Mouse (Mus musculus): ENCODE results near the gene Olfr460.
"Not testable (repeated sequence)": the region's sequence is repeated elsewhere in the genome, so short reads cannot be mapped to it uniquely, and the experiment has no call there.

Olfr460 gene

GRCm38 (mm10) chr6:40569187-40569586, at the start of gene Olfr460:
Gene Olfr460, plus strand, starts transcription at chr6:40569487.
- no peak for DNase-seq

- DNase-seq, result no peak
These were observed 24.6 kb upstream of the Olfr460 start for GRCm38 (mm10) chr6:40544690-40545089.

- no peak for DNase-seq
These were observed 14.3 kb upstream of the Olfr460 start, which contains the start of gene Olfr461 for GRCm38 (mm10) chr6:40554950-40555349. Gene Olfr461, minus strand, starts transcription at chr6:40555050.

GRCm38 (mm10) chr6:40573618-40574017, 4.3 kb downstream of the Olfr460 start:
- DNase-seq, result no peak

GRCm38 (mm10) chr6:40576305-40576704, 7.0 kb downstream of the Olfr460 start:
- DNase-seq, result no peak

- DNase-seq, result no peak
These were observed 15.0 kb downstream of the Olfr460 start for GRCm38 (mm10) chr6:40584336-40584735.

- DNase-seq, result no peak
These were observed 16.4 kb downstream of the Olfr460 start, which contains the start of gene Clec5a for GRCm38 (mm10) chr6:40585645-40586044. Gene Clec5a, minus strand, starts transcription at chr6:40585821.

GRCm38 (mm10) chr6:40588346-40588745, 19.1 kb downstream of the Olfr460 start:
- no peak for DNase-seq

GRCm38 (mm10) chr6:40594804-40595550, 25.7 kb downstream of the Olfr460 start:
- DNase-seq, result no peak

- DNase-seq, result not testable (repeated sequence)
These were observed 29.3 kb downstream of the Olfr460 start for GRCm38 (mm10) chr6:40598546-40598945.

DNA sequence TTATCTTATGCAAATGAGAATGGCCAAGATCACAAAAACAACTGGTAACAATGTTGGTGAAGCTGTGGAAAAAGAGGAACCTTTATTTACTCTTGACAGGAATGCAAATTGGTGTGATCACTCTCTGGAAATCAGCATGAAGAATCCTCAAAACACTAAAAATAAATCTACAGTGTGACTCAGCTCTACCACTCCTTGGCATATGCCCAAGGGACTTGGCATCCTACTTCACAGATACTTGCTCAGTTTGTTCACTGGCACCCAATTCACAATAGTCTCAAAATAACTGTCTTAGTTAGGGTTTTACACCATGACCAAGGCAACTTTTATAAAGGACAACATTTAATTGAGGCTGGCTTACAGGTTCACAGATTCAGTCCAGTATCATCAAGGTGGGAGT, 38.1 kb downstream of the Olfr460 start:
- peak; percentile 32 for DNase-seq

DNA sequence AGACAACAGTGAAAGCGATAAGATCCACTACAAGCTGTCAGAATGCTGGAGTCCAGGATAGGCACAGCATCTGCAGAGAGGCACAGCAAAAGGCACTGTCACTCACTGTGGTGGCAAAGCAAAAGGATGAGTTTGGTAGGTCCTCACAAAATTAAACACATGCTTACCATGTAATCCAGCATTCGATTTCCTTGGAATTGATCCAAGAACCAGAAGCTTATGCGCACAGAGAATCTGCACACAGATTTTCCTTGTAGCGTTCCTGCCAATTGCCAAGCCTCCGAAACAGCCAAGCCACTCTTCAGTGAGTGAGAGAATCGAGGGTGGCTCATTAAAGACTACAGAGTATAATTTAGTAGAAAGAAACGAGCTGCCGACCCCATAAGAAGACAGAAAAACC, 41.0 kb downstream of the Olfr460 start:
- DNase-seq, result no peak

GRCm38 (mm10) chr6:40613260-40613852, 44.1 kb downstream of the Olfr460 start, which contains the start of gene Tas2r138:
Gene Tas2r138, minus strand, starts transcription at chr6:40613310.
- DNase-seq, result no peak

DNA sequence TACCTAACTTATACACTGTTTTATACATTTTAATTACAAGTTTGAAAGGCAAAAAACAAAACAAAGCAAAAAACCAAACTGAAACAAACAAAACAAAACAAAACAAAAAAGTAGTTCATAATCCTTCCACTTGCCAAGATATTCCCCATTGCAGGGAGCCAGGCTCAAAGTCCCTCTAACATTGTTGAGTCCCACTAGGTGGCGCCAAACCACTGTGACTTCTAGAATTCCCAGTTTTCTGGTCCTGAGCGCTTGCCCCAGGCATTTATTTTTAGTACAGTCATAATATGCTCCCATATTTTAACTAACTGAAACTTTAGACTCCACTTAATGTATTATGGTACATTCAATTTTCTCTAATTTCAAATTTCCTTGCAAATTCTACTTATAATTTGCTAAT, 48.7 kb downstream of the Olfr460 start:
- DNase-seq, result peak; percentile 18

Measured in cerebellum, adult 9-10 months (tissue).